Mouse (Mus musculus): ENCODE results near the gene Wnt1.
"Not testable (repeated sequence)": the region's sequence is repeated elsewhere in the genome, so short reads cannot be mapped to it uniquely, and the experiment has no call there.

Gene Wnt1

GRCm38 (mm10) chr15:98806071-98806808, 16.6 kb downstream of the Wnt1 start:
- in situ Hi-C loops (cut with MseI, MboI): no loop called here

DNA sequence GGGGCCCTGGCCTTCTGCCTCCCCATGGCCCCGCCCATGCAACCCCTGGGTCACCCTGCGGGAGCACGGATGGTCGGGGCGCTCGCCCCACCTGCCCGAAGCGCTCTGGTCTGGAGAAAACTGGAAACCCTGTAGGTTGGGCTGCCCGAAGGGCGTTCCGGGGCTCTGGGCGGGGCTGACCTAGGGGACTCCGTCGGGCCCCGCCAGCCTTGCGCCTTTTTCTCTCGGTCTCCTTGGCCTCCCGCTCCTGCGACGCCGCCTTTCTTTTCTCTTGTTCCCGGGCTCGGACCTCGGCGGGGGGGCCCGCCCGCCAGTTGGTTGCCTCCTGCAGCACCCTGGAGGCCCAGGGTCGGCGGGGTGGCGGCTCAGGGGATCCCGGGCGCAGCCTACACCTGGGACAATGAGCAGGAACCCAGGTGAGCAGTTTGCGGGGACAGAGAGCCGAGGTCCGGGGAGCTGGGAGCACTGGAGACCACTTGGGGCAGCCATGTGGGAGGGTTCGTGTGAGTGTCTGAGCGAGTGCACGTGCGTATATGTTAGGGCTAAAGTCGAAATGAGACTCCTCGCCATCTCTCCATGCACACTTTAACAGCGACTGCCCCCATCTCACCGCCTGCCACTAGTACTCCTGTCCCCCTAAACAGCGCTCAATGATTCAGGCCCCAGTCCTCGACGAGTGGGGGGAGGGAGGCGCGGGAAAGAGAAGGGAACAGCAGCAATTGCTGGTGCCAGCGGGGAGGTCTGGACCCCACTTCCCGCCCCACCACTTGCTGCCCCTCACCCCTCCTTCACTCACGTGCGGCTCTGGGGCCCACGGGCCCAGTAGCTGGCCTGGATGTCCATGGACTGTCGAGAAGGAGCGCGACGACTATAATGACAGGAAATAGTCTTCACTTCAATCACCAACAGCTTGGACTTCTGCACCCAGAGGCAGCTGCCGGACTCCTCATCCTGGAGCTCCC, 17.4 kb downstream of the Wnt1 start:
- in situ Hi-C loops (cut with MseI, MboI): no loop called here

DNA sequence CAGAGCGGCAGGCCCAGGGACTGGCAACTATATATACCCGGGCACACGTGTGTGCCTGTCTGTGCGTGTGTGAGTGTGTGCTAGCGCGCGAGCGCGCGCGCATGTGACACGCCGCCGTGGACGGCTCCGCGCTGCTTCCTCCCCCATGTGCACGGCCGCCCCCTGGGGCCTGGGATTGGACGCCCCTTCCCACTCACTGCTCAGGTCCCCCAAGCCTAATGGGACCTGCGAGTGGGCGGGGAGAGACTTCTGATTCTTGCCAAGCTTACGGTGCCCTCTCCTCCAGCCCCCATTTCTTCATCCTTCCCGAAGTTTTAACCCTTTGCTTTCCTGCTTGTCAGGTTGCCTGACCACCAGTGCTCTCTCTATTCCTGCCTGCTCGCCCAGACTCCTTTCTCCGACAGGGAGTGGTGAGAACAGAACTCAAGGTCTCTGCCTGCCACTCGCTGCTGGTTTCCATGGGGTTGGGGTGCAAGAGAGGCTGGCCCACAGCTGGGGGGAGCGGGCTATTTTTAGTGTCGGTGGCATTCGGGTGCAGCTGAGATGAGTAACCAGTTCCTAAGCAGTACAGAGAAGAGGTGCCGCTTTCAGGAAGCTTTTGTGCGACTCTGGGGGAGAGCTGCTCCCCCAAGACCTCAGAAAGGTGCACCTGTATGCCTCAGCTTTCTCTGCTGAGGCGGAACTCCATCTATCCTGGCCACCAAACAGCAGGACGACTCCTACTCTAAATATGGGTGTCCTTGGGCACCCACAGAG, 18.4 kb downstream of the Wnt1 start:
- in situ Hi-C loops (cut with MseI, MboI): no loop called here

GRCm38 (mm10) chr15:98808651-98809134, 19.0 kb downstream of the Wnt1 start:
- in situ Hi-C loops (cut with MseI, MboI): no loop called here

DNA sequence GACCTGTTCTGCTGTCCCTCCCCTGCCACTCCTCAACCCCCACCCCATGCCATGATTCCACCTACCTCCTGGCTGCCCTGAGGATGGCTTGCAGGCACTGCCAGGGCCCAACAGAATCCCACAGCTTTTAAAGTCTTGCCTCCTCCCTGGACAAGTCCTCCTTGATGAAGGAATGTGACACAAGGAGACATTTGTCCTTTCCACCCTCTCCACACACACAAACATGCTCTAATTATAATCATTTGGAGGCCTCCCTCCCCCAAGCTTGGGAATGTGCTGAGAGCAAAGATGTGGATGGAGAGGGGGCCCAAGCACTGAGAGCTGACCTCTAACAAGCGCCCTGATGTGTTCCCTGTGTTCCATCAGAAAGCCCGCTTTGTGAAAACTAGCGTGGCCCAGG, 19.7 kb downstream of the Wnt1 start, which contains the start of gene Ddn:
Gene Ddn, minus strand, starts transcription at position 101 of the 400 bp plus-strand sequence.
- in situ Hi-C loops (cut with MseI, MboI): no loop called here

DNA sequence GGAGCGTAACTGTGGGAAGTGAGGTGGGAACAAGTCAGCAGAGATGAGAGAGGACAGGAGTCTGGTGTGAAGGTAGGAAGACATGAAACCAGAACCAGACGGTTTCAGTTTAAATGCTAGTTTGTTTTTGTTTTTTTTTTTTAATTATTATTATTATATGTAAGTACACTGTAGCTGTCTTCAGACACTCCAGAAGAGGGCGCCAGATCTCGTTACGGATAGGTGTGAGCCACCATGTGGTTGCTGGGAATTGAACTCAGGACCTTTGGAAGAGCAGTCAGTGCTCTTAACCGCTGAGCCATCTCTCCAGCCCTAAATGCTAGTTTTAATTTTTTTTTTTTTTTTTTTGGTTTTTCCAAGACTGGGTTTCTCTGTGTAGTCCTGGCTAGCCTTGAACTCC, 20.6 kb downstream of the Wnt1 start:
- in situ Hi-C loops (cut with MseI, MboI): not testable (repeated sequence)

DNA sequence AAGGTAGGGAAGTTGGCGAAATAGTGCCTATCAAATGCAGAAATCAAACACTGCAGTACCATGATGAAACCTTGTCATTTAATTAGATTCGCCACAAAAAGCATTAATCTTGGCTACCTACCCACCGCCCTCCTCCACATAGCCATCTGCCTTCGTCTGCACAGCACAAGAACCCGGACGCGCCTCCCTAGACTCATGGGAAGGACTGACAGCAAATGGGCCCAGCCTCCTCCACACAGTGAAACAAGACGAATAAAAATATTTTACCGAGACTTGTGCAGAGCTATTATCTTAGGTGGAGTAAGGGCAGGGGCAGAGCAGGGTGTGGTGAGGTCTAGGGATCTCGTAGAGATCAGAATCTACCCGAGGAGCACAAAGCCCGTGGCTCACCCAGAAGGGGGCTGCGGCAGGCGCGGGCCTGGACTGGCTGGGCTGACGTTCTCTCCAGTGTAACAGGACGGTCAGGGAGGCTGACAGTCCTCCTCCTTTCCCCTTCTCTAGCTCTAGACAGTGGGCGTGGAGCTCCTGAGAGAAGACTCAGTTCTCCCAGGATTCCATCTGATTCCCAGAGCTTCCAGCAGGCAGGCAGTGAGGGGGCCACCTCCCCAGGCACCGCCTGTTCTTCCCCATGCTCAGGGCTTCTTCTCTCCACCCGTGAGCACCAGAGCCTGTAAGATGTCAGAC, 23.2 kb downstream of the Wnt1 start:
- in situ Hi-C loops (cut with MseI, MboI): no loop called here

GRCm38 (mm10) chr15:98818171-98818570, 28.5 kb downstream of the Wnt1 start:
- in situ Hi-C loops (cut with MseI, MboI): no loop called here

DNA sequence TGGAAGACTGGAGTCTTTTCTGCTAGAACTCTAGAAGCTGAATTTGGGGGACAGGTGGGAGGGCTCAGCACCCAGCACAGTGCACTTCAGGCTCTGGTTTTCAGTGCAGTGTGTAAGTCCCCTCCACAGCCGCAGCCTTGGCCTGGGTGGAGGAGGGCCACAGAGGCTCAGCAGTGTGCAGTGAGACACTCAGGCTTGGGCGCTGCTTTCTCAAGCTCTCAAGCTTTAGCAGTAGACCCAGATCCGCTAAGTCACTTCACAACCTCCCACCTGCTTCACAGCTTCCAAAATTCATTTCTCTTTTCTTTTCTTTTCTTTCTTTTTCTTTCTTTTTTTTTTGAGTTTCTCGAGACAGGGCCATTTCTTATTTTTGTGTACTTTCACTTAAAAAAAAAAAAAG, 31.3 kb downstream of the Wnt1 start:
- in situ Hi-C loops (cut with MseI, MboI): no loop called here

DNA sequence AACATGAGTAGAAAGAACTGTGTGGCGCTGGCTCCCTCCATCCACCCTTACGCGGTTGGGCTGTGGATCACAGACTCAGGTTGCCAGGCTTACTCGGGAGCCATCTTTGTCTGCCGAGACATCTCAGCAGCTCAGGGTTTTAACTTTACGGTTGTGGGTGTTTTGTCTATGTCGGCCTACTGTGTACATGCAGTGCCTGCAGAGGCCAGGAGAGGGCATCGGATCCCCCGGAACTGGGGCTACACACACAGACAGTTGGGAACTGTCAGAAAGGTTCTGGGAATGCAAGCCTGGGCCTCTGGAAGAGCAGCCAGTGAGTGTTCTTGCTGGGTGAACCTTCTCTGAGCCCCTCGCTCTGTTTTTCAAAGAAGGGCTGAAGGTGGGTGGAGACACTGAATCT, 31.7 kb downstream of the Wnt1 start:
- in situ Hi-C loops (cut with MseI, MboI): no loop called here

DNA sequence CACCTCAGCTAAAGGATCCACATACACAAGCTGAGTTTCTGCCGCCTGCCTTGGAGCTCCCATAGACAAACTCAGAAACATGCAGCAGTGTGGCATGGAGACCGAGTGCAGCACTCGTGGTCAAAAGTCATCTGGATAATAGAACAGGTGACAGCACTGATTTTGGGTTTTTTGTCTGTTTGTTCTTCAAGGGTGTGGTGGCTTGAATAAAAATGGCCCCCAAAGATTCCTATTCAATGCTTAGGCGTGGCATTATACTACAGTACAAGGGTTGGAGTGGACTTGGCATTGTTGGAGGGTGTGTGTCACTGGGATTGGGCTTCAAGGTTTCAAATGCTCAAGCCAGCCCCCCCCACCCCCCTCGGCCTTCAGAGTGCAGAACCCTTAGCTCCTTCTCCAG, 32.5 kb downstream of the Wnt1 start:
- in situ Hi-C loops (cut with MseI, MboI): no loop called here

- in situ Hi-C loops (cut with MseI, MboI): no loop called here
These were observed 33.8 kb downstream of the Wnt1 start for GRCm38 (mm10) chr15:98823434-98823833.

GRCm38 (mm10) chr15:98827611-98828011, 38.0 kb downstream of the Wnt1 start:
- in situ Hi-C loops (cut with MseI, MboI): no loop called here

GRCm38 (mm10) chr15:98830736-98831683, 41.4 kb downstream of the Wnt1 start, which contains the start of gene Prkag1:
Gene Prkag1 (minus strand): TSS chr15:98831521.
- in situ Hi-C loops (cut with MseI, MboI): no loop called here

GRCm38 (mm10) chr15:98831684-98832035, 42.0 kb downstream of the Wnt1 start:
- in situ Hi-C loops (cut with MseI, MboI): no loop called here

DNA sequence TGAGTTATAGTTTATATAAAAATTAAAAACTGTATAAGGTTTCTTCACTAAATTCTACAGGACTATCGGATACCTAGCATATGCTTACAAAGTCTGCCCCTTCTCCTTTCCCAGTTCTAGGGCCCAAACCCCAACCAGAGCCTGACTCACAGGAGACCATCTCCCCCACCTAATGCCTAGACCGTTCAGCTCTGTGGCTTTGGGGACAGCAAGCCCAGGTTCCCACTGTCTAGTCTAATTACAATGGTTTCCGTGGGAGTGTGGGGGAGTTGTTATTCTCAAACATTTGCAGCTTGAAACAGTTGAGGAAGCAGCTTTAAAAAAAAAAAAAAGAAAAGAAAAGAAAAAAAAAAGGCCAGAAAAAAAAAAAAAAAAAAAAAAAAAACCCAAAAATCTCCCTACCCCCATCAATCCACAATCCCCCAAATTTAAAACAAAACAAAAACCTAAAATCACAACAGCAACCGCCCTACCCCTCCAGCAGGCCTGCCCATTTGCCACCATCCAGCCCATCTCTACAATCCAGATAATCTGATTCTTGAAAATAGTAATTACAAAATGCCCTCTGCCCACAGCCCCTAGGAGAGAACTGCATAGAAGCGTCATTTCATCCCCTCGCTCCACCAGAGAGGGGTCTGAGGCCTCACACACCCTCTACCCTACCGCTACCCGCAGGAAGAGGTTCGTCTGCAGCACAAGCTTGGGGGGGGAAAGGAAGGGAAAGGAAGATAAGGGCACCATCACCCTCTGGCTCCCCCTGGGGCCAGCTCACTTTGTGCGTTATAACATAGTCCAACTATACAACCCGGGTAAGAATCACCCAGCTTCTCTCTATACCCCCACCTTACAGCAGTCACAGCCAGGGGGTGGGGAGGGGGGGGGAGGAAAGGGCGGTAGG, 42.8 kb downstream of the Wnt1 start:
- in situ Hi-C loops (cut with MseI, MboI): no loop called here

- in situ Hi-C loops (cut with MseI, MboI): no loop called here
These were observed 43.6 kb downstream of the Wnt1 start for GRCm38 (mm10) chr15:98833281-98833680.

DNA sequence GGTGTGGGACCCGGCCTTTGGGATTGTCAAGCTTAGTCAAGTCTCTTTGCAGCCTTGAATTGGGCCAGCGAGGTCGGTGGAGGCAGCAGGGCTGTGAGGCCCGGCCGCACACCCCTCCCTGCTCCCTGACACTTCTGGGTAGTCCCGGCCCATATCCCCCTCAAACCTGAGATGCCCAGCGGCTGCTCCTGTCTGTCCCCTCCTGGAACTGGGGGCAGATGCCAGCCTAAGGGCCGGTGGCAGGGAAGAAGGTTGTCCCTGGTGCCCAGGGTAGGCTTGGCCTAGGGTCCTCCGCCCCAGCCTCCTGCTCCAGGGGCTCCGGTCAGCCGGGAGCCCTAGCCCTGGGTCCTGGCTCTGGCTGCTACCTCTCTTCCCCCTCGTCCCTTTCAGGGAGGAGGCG, 44.4 kb downstream of the Wnt1 start:
- in situ Hi-C loops (cut with MseI, MboI): no loop called here

DNA sequence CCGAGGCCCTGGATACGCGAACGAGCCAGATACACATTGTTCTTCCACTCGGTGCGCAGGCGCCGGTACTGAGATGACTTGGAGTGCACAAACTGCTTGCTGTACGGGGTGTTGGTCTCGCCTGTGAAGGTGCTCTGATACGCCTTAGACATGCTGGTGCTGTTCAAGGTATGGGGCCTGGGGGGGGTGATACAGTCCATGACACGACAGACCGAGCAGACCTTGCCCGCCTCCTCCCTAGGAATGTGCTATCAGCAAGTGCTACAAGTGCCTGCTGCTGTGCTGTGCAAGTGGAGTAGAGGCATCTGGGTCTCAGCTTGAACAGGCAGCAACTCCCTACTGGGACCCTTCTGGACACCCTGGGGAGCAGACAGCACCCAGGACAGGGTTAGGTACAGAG, 45.6 kb downstream of the Wnt1 start:
- in situ Hi-C loops (cut with MseI, MboI): no loop called here
